Mouse (Mus musculus) neural tube, embryonic 14.5 days (tissue): Measurements from ENCODE around the gene Sp1. TPM values are rescaled to one million over a fixed set of nuclear protein-coding genes. Genes with fewer than 3 reads are reported as not detected.

ENCODE experiments used
- ATAC-seq: fragments of 200-750 bp; cut with Nextera tagmentation; 2 replicates; pipeline ENCODE4 v1.8.0; 2017; ENCODE audit warnings: low read depth, mild to moderate bottlenecking, moderate TSS enrichment, moderate library complexity
- H3K27ac ChIP-seq: fragments of 300-500 bp; sonication (generic); 2 replicates; pipeline ENCODE4 v1.5.1; 2014; ENCODE audit warnings: low read depth, mild to moderate bottlenecking, control low read depth, low read length, moderate library complexity, mixed read lengths
- H3K27me3 ChIP-seq: fragments of 300-500 bp; sonication (generic); 2 replicates; pipeline ENCODE4 v1.6.1; 2014; ENCODE audit warnings: low read length; ENCODE audit not compliant: control insufficient read depth, insufficient read depth
- H3K36me3 ChIP-seq: fragments of 300-500 bp; sonication (generic); 2 replicates; pipeline ENCODE4 v1.6.1; 2014; ENCODE audit warnings: low read length, mixed read lengths; ENCODE audit not compliant: control insufficient read depth, insufficient read depth
- H3K4me1 ChIP-seq: fragments of 300-500 bp; sonication (generic); 2 replicates; pipeline ENCODE4 v1.6.1; 2014; ENCODE audit warnings: low read length; ENCODE audit not compliant: control insufficient read depth, insufficient read depth
- H3K4me2 ChIP-seq: fragments of 300-500 bp; sonication (generic); 2 replicates; pipeline ENCODE4 v1.6.1; 2014; ENCODE audit warnings: mild to moderate bottlenecking, low read depth, low read length, control low read depth
- H3K4me3 ChIP-seq: fragments of 300-500 bp; sonication (generic); 2 replicates; pipeline ENCODE4 v1.5.1; 2014; ENCODE audit warnings: low read depth, low read length, control low read depth, mixed read lengths
- H3K9ac ChIP-seq: fragments of 300-500 bp; sonication (generic); replicated peaks from 2 replicates; pipeline ENCODE4 v1.6.1; 2014; ENCODE audit warnings: low read depth, mild to moderate bottlenecking, control low read depth, low read length, mixed read lengths
- H3K9me3 ChIP-seq: fragments of 300-500 bp; sonication (generic); 2 replicates; pipeline ENCODE4 v1.6.1; 2016; ENCODE audit warnings: low read length; ENCODE audit not compliant: control insufficient read depth
- WGBS: fragments of 180-500 bp; shearing (Covaris S2); extraction: QIAGEN DNeasy Blood & Tissue Kit; methylation state at CpG from one replicate; pipeline ENCODE4 v1.1.7; 2014; 5-methylcytosine and 5-hydroxymethylcytosine counted together
- polyA plus RNA-seq: library from polyadenylated mRNA; unstranded; fragments of >200 nt; fragmentation: Nextera tagmentation; extraction: Ambion mirVana; gene quantifications from 2 replicates; pipeline ENCODE4 v1.2.1, GENCODE M21; 2014

Sp1 gene
- polyA plus RNA-seq, 1 experiment from 2014 or later: 5.3 TPM

- no peak within 1 kb of the TSS for H3K4me3 ChIP-seq
- H3K27me3 ChIP-seq: no peaks in the 10 kb centered on the region
- H3K9ac ChIP-seq: no peak within 1 kb of the TSS
- H3K4me2 ChIP-seq: no peak within 1 kb of the TSS
- ATAC-seq: no peak
- no peaks in the 10 kb centered on the region for H3K4me1 ChIP-seq
- H3K9me3 ChIP-seq: no peaks in the 10 kb centered on the region
- no peaks in the 10 kb centered on the region for H3K36me3 ChIP-seq
- WGBS: 71% methylated on average over 7 of the region's 8 CpGs
- no peak within 1 kb of the TSS for H3K27ac ChIP-seq
Measured at GRCm38 (mm10) chr15:102445146-102445545, 39.2 kb downstream of the Sp1 start, which contains the start of gene Amhr2. TSS of gene Amhr2 (plus strand) at chr15:102445367.

GRCm38 (mm10) chr15:102446448-102446847 is 40.5 kb downstream of the Sp1 start:
- H3K27ac ChIP-seq: no peak overlapping the region
- no peaks in the 10 kb centered on the region for H3K9me3 ChIP-seq
- H3K36me3 ChIP-seq: no peaks in the 10 kb centered on the region
- no peaks in the 10 kb centered on the region for H3K4me1 ChIP-seq
- H3K27me3 ChIP-seq: no peaks in the 10 kb centered on the region
- no peak for ATAC-seq
- H3K4me3 ChIP-seq: no peak overlapping the region
- no peak overlapping the region for H3K9ac ChIP-seq
- no peak overlapping the region for H3K4me2 ChIP-seq
- WGBS: 74% methylated on average over 5 of the region's 6 CpGs

- Histone ChIP-seq H3K4me1 (no peaks in the 10 kb centered on the region), H3K27ac (no peak overlapping the region), H3K4me2 (no peak overlapping the region), H3K9me3 (no peaks in the 10 kb centered on the region), H3K36me3 (no peaks in the 10 kb centered on the region), H3K4me3 (no peak overlapping the region), H3K9ac (no peak overlapping the region), H3K27me3 (no peaks in the 10 kb centered on the region)
- WGBS: 72% methylated on average over 8 of the region's 8 CpGs
- ATAC-seq: no peak
Measured at GRCm38 (mm10) chr15:102449366-102449765, 43.4 kb downstream of the Sp1 start.

GRCm38 (mm10) chr15:102450928-102451327 is 45.0 kb downstream of the Sp1 start:
- Histone ChIP-seq H3K9ac (no peak overlapping the region), H3K4me1 (no peaks in the 10 kb centered on the region), H3K27ac (no peak overlapping the region), H3K4me3 (no peak overlapping the region), H3K36me3 (no peaks in the 10 kb centered on the region), H3K27me3 (no peaks in the 10 kb centered on the region), H3K9me3 (no peaks in the 10 kb centered on the region), H3K4me2 (no peak overlapping the region)
- 38% methylated on average over 7 of the region's 7 CpGs for WGBS
- no peak for ATAC-seq

DNA sequence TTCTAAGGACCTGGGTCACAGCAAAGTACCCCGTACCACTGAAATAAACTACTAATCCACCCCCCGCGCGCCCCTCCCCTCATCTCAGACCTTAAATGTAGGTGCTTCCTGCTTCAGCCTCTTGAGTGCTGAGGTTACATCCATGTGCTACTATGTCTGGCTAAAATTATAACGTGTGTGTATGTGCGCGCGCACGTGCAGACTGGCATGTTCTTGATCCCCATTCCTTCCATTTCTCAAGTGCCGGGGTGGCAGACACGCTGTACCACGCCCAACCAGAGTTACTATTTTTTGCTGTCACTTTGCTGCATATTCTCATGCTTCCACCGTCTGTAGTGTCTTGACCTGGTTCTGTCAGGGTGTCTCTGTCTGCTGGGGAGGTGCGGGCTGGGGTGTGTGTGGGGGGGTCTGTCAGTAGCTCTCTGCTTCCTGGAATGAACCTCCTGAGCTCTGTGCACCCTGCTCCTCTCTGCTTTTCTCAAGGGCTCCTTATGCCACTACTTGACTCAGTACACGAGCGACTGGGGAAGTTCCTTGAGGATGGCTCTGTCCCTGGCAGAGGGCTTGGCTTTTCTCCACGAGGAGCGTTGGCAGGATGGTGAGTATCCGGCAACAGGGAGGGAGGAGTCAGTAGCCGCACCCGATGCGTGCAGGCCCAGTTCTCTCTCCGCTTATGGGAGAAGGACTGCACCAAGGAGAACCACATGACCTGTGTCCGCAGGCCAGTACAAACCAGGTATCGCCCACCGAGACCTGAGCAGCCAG is 45.9 kb downstream of the Sp1 start:
- WGBS: 83% methylated on average over 26 of the region's 26 CpGs
- ATAC-seq: no peak
- Histone ChIP-seq H3K4me2 (no peak overlapping the region), H3K4me3 (no peak overlapping the region), H3K9ac (no peak overlapping the region), H3K36me3 (no peaks in the 10 kb centered on the region), H3K9me3 (no peaks in the 10 kb centered on the region), H3K27me3 (no peaks in the 10 kb centered on the region), H3K4me1 (no peaks in the 10 kb centered on the region), H3K27ac (no peak overlapping the region)

GRCm38 (mm10) chr15:102455993-102456392 is 50.0 kb downstream of the Sp1 start:
- Histone ChIP-seq H3K4me1 (0 out of 2 replicates have a peak, but pooled peaks cover 8% of the 10 kb centered on the region), H3K9me3 (no peaks in the 10 kb centered on the region), H3K27ac (no peak overlapping the region), H3K27me3 (no peaks in the 10 kb centered on the region), H3K36me3 (no peaks in the 10 kb centered on the region), H3K9ac (no peak overlapping the region), H3K4me2 (no peak overlapping the region), H3K4me3 (no peak overlapping the region)
- ATAC-seq: no peak
- WGBS: 38% methylated on average over 6 of the region's 6 CpGs

DNA sequence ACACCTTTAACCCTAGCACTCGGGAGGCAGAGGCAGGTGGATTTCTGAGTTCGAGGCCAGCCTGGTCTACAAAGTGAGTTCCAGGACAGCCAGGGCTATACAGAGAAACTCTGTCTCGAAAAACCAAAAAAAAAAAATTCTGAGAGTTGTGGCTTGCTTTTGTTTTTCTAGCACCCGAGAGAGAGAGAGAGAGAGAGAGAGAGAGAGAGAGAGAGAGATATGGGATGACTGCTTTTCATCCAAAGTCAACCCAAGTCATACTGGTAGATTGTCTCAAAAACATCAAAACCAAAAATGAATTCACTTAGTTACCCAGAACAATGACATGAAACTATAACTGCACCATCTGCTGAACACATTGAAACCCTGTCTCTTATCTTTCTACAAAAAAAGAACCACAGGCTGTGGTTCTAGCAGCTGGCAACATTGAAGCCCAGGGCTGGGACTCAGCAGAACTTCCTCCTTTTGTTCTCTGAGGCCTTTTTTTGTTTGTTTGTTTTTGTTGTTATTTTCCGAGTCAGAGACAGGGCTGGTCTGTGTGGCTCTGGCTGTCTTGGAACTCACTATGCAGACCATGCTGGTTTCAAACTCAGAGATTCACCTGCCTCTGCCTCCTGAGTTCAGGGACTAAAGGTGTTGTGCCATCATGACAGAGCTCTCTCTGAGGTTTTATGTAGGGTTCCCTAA is 52.2 kb downstream of the Sp1 start:
- H3K27ac ChIP-seq: no peak overlapping the region
- ATAC-seq: no peak
- peaks cover 3% of the 10 kb centered on the region; the same call in 1 of the 2 replicates for H3K36me3 ChIP-seq
- 84% methylated on average over 5 of the region's 5 CpGs for WGBS
- peak overlapping the region; percentile 66 for H3K4me2 ChIP-seq
- H3K4me3 ChIP-seq: peak overlapping the region; percentile 41
- H3K4me1 ChIP-seq: 0 out of 2 replicates have a peak, but pooled peaks cover 8% of the 10 kb centered on the region
- H3K9ac ChIP-seq: no peak overlapping the region
- no peaks in the 10 kb centered on the region for H3K27me3 ChIP-seq
- H3K9me3 ChIP-seq: no peaks in the 10 kb centered on the region

- WGBS: under 1% methylated on average over 19 of the region's 19 CpGs
- Histone ChIP-seq H3K27me3 (no peaks in the 10 kb centered on the region), H3K27ac (no peak within 1 kb of the TSS), H3K4me1 (0 out of 2 replicates have a peak, but pooled peaks cover 8% of the 10 kb centered on the region), H3K36me3 (peaks cover 3% of the 10 kb centered on the region; the same call in 1 of the 2 replicates), H3K4me2 (peak within 1 kb of the TSS; percentile 66), H3K9me3 (no peaks in the 10 kb centered on the region), H3K4me3 (peak within 1 kb of the TSS; percentile 41), H3K9ac (peak within 1 kb of the TSS; percentile 42; the same call in 1 of the 2 replicates)
- ATAC-seq: peak; percentile 85
Measured at GRCm38 (mm10) chr15:102458904-102459317, 53.0 kb downstream of the Sp1 start, which contains the start of gene Prr13. TSS of gene Prr13 (plus strand) at chr15:102459028.

GRCm38 (mm10) chr15:102459381-102459780 is 53.4 kb downstream of the Sp1 start:
- WGBS: 37% methylated on average over 6 of the region's 6 CpGs
- Histone ChIP-seq H3K36me3 (peaks cover 3% of the 10 kb centered on the region; the same call in 1 of the 2 replicates), H3K27ac (no peak overlapping the region), H3K4me1 (0 out of 2 replicates have a peak, but pooled peaks cover 8% of the 10 kb centered on the region), H3K9ac (peak overlapping the region; percentile 42; the same call in 1 of the 2 replicates), H3K4me2 (peak overlapping the region; percentile 66), H3K27me3 (no peaks in the 10 kb centered on the region), H3K4me3 (peak overlapping the region; percentile 41), H3K9me3 (no peaks in the 10 kb centered on the region)
- no peak for ATAC-seq
